Mouse (Mus musculus) myocyte (in vitro differentiated cells): ENCODE measurements around the gene Stpg3.

Experiments
- E2F4 ChIP-seq: IDR thresholded peaks from one replicate; pipeline ENCODE4 v1.6.1; 2011; ENCODE audit warnings: mild to moderate bottlenecking, control low read depth, moderate library complexity; ENCODE audit not compliant: insufficient read depth
- MAX ChIP-seq: IDR thresholded peaks from one replicate; pipeline ENCODE4 v1.6.1; 2011; ENCODE audit warnings: low read depth, mild to moderate bottlenecking, control low read depth
- MYOD1 ChIP-seq, 3 experiments: IDR thresholded peaks; one replicate each; pipeline ENCODE4 v1.6.1; 2011; ENCODE audit warnings: control low read depth in 2 of 3, low read depth in 2 of 3, mild to moderate bottlenecking in 2 of 3, moderate library complexity in 1 of 3; ENCODE audit not compliant: insufficient read length in 2 of 3, control insufficient read depth in 1 of 3
- MYOG ChIP-seq, 3 experiments: IDR thresholded peaks; one replicate each; pipeline ENCODE4 v1.6.1; 2011; ENCODE audit warnings: control low read depth in 2 of 3, low read depth in 2 of 3, mild to moderate bottlenecking in 2 of 3; ENCODE audit not compliant: insufficient read length in 2 of 3, control insufficient read depth in 1 of 3, insufficient read depth in 1 of 3
- POLR2A ChIP-seq: IDR thresholded peaks from one replicate; pipeline ENCODE4 v1.6.1; 2011; ENCODE audit warnings: low read depth, mild to moderate bottlenecking, control low read depth, moderate library complexity; ENCODE audit not compliant: insufficient read length
- REST ChIP-seq: IDR thresholded peaks from one replicate; pipeline ENCODE4 v1.6.1; 2011; ENCODE audit warnings: mild to moderate bottlenecking, control low read depth, moderate library complexity; ENCODE audit not compliant: insufficient read depth, insufficient read length
- TCF12 ChIP-seq: IDR thresholded peaks from one replicate; pipeline ENCODE4 v1.6.1; 2011; ENCODE audit warnings: mild to moderate bottlenecking, control low read depth; ENCODE audit not compliant: poor library complexity, insufficient read depth, severe bottlenecking
- TCF3 ChIP-seq: IDR thresholded peaks from one replicate; pipeline ENCODE4 v1.6.1; 2011; ENCODE audit warnings: low read depth, control low read depth; ENCODE audit not compliant: insufficient read length
- USF1 ChIP-seq: IDR thresholded peaks from one replicate; pipeline ENCODE4 v1.6.1; 2011; ENCODE audit warnings: low read depth, mild to moderate bottlenecking, control low read depth, moderate library complexity

- TF ChIP-seq POLR2A (no peak), E2F4 (no peak), TCF12 (no peak), MYOD1 (IDR thresholded peaks at IDR 0.05; ENCODE audit: control insufficient read depth in 1 of 3, insufficient read length in 2 of 3, low read depth in 2 of 3) (no peak), MYOG (IDR thresholded peaks at IDR 0.05; ENCODE audit: control insufficient read depth in 1 of 3, insufficient read depth in 1 of 3, insufficient read length in 2 of 3, low read depth in 2 of 3) (no peak), USF1 (no peak), TCF3 (no peak), MAX (no peak), REST (no peak)
Observed at GRCm38 (mm10) chr2:25182664-25183063, 31.8 kb downstream of the Stpg3 start.
